Mouse (Mus musculus) ES-Bruce4 (cell line): ENCODE measurements around the gene Trmt1. TPM values are rescaled to one million over a fixed set of nuclear protein-coding genes. Genes with fewer than 3 reads are reported as not detected.

Experiments used
- H3K27ac ChIP-seq: 2 replicates; pipeline ENCODE4 v1.5.1; 2012; ENCODE audit warnings: low read length, inconsistent platforms; ENCODE audit not compliant: insufficient read depth
- H3K27me3 ChIP-seq: 2 replicates; pipeline ENCODE4 v1.6.1; 2012; ENCODE audit warnings: mild to moderate bottlenecking, low read length, inconsistent platforms; ENCODE audit not compliant: control insufficient read depth, poor library complexity, insufficient read depth, severe bottlenecking
- H3K36me3 ChIP-seq: 2 replicates; pipeline ENCODE4 v1.6.1; 2012; ENCODE audit warnings: inconsistent platforms, mild to moderate bottlenecking, low read length, moderate library complexity; ENCODE audit not compliant: control insufficient read depth, poor library complexity, insufficient read depth, severe bottlenecking
- H3K4me1 ChIP-seq: one replicate; pipeline ENCODE4 v1.8.1; 2011; ENCODE audit warnings: low read length; ENCODE audit not compliant: control insufficient read depth, insufficient read depth
- H3K4me3 ChIP-seq: 2 replicates; pipeline ENCODE4 v1.5.1; 2011; ENCODE audit warnings: low read depth, mild to moderate bottlenecking, low read length
- H3K9ac ChIP-seq: 2 replicates; pipeline ENCODE4 v1.6.1; 2012; ENCODE audit warnings: low read depth, mild to moderate bottlenecking, inconsistent platforms; ENCODE audit not compliant: poor library complexity, severe bottlenecking
- H3K9me3 ChIP-seq: replicated peaks from 2 replicates; pipeline ENCODE4 v1.6.1; 2012; ENCODE audit warnings: mild to moderate bottlenecking, low read length, inconsistent platforms; ENCODE audit not compliant: control insufficient read depth, poor library complexity, insufficient read depth, severe bottlenecking
- CTCF ChIP-seq: IDR thresholded peaks from one replicate; pipeline ENCODE4 v1.8.1; 2011; ENCODE audit warnings: low read depth, low read length
- EP300 ChIP-seq: IDR thresholded peaks from 2 replicates; pipeline ENCODE4 v1.6.1; 2011; ENCODE audit warnings: low read depth, low read length; ENCODE audit not compliant: insufficient read depth
- POLR2A ChIP-seq: IDR thresholded peaks from one replicate; pipeline ENCODE4 v1.8.1; 2011; ENCODE audit warnings: low read length; ENCODE audit not compliant: insufficient read depth
- polyA plus RNA-seq: library from polyadenylated mRNA; stranded (reverse); fragments of >200 nt; gene quantifications from 2 replicates; pipeline ENCODE4 v1.2.4, GENCODE M21; 2011; ENCODE audit warnings: low read depth; ENCODE audit not compliant: missing spikeins, insufficient read depth, insufficient read length

The Trmt1 gene
- polyA plus RNA-seq, 1 experiment = 77.6 TPM

DNA sequence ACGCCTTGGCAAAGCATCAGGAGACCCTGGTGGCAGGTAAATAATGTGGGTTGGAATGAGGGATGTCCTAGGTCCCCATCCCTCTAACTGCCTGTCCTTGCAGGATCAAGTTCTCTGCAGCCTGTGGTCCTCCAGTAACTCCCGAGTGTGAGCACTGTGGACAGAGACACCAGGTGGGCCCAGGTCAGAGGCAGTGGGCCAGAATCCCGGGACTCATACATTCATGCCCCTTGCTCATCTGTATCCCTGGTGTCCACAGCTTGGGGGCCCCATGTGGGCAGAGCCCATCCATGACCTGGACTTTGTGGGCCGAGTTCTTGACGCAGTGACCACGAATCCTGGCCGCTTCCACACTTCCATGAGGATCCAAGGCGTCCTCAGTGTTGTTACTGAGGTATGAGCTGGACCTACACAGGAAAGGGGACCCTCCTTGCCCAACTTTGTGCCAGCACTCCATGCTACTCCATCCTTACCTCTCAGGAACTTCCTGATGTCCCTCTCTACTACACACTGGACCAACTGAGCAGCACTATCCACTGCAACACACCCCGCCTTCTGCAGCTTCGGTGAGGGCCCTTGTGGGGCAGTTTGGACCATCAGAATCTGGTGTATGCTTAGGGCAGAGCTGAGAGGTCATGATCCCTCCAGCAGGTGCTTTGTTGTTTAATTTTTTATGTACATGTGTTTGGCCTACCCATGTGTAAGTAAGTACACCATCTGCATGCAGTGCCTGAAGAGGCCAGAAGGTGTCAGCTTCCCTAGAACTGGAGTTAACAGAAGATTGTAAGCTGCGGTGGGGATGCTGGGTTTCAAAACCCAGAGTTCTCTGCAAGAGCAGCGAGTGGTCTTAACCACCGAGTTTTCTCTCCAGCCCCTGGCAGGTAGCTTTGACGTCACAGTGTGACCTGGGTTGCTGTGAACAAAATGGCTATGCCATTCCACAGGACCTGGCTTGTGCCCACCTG lies 11.3 kb downstream of the Trmt1 start:
- no peak for TF ChIP-seq CTCF
- TF ChIP-seq POLR2A = no peak
- TF ChIP-seq EP300 = no peak

DNA sequence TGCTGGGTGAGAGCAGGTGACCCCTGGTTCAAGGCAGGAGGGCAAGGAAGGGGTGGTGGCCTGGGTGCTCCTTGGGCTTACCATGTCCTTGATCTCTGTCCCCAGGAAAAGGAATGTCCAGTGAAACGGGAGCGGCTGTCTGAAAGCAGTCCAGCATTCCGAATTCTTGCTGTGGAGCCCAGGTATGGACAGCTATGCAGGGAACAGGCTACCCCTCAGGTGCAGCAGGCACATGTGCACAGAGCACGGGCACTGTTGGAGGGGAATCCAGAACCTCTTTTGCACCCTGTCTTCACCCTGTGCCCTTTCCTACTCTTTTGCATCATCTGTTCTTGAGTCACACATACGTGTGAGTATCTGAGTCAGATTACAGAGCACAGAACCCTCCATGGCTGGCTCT lies 12.2 kb downstream of the Trmt1 start:
- peaks cover 43% of the 10 kb centered on the region for H3K36me3 ChIP-seq
- H3K4me3 ChIP-seq = no peak overlapping the region
- no peak overlapping the region for H3K27ac ChIP-seq
- no peak for TF ChIP-seq EP300
- TF ChIP-seq CTCF = no peak
- TF ChIP-seq POLR2A = no peak
- H3K9me3 ChIP-seq = no peaks in the 10 kb centered on the region
- no peaks in the 10 kb centered on the region for H3K27me3 ChIP-seq
- no peak overlapping the region for H3K9ac ChIP-seq
- H3K4me1 ChIP-seq = no peaks in the 10 kb centered on the region

More for the DNA sequence above, 11.3 kb downstream of the Trmt1 start:
- no peaks in the 10 kb centered on the region for H3K9me3 ChIP-seq
- H3K4me1 ChIP-seq = no peaks in the 10 kb centered on the region
- no peak overlapping the region for H3K27ac ChIP-seq
- H3K4me3 ChIP-seq = no peak overlapping the region
- H3K27me3 ChIP-seq = no peaks in the 10 kb centered on the region
- H3K9ac ChIP-seq = no peak overlapping the region
- H3K36me3 ChIP-seq = peaks cover 51% of the 10 kb centered on the region

DNA sequence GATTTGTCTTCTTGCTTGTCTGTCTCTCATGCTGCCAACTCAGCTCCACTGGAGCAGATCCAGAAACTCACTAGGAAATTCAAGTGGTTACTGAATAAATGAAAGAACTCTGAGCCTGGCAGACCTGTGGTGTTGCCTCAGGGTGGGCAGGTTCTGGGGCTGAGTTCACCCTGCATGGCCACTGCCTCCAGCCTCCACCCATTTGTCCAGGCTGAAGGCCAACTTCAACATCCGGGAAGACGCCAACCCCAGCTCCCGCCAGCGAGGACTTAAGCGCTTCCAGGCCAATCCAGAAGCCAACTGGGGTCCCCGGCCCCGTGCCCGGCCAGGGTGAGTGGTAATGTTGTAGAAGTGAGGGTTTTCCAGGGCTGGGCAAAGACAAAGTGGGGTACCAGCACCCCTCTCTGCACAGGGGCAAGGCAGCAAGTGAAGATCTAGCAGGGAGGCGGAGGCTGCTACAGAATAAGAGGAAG lies 12.9 kb downstream of the Trmt1 start:
- Histone ChIP-seq H3K9ac (no peak overlapping the region), H3K27me3 (no peaks in the 10 kb centered on the region), H3K36me3 (peaks cover 38% of the 10 kb centered on the region), H3K9me3 (no peaks in the 10 kb centered on the region), H3K27ac (no peak overlapping the region), H3K4me3 (no peak overlapping the region), H3K4me1 (no peaks in the 10 kb centered on the region)
- TF ChIP-seq CTCF (no peak), POLR2A (no peak), EP300 (no peak)

DNA sequence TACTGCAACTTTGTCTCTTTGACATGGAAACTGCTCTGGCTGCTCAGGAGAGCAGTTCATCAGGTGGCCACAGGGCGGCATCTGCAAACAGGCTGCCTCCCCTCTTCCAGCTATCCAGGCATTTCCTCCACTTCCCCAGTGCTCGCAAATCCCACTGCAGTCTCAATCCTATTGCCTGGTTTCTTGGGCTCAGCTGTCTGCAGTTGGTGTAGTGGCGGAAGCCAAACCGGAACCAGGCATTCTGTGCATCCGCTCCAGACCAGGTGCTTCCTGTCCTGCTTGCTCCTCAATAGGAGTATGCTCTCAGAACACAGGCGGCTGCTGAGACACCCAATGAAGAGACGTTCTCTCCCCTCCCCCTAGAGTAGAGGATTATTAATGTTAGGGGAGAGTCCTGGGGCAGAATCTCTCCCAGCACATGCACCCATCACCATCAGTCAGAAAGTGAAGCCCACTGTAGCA lies 13.8 kb downstream of the Trmt1 start:
- TF ChIP-seq CTCF (peak; percentile 83), EP300 (no peak)
- H3K9me3 ChIP-seq = no peaks in the 10 kb centered on the region
- no peak overlapping the region for H3K27ac ChIP-seq
- peaks cover 29% of the 10 kb centered on the region for H3K36me3 ChIP-seq
- no peaks in the 10 kb centered on the region for H3K27me3 ChIP-seq
- H3K9ac ChIP-seq = no peak overlapping the region
- H3K4me3 ChIP-seq = no peak overlapping the region
- H3K4me1 ChIP-seq = no peaks in the 10 kb centered on the region

DNA sequence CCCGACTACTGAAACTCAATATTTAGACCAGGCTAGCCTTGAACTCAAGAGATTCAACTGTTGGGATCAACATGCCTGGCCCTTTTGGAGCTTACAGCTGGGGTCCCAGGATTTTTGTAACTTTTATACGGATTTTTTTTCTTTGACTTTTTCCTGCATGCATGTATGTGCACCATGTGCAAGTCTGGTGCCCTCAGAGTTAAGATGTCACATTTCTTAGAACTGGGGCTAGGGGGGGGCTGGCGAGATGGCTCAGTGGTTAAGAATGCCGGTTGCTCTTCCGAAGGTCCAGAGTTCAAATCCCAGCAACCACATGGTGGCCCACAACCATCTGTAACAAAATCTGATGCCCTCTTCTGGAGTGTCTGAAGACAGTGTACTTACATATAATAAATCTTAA lies 14.4 kb downstream of the Trmt1 start:
- TF ChIP-seq CTCF (no peak), EP300 (no peak), POLR2A (no peak)
- H3K27ac ChIP-seq = no peak overlapping the region
- peaks cover 6% of the 10 kb centered on the region for H3K27me3 ChIP-seq
- H3K36me3 ChIP-seq = peaks cover 26% of the 10 kb centered on the region
- H3K4me1 ChIP-seq = no peaks in the 10 kb centered on the region
- no peak overlapping the region for H3K4me3 ChIP-seq
- no peaks in the 10 kb centered on the region for H3K9me3 ChIP-seq
- no peak overlapping the region for H3K9ac ChIP-seq

DNA sequence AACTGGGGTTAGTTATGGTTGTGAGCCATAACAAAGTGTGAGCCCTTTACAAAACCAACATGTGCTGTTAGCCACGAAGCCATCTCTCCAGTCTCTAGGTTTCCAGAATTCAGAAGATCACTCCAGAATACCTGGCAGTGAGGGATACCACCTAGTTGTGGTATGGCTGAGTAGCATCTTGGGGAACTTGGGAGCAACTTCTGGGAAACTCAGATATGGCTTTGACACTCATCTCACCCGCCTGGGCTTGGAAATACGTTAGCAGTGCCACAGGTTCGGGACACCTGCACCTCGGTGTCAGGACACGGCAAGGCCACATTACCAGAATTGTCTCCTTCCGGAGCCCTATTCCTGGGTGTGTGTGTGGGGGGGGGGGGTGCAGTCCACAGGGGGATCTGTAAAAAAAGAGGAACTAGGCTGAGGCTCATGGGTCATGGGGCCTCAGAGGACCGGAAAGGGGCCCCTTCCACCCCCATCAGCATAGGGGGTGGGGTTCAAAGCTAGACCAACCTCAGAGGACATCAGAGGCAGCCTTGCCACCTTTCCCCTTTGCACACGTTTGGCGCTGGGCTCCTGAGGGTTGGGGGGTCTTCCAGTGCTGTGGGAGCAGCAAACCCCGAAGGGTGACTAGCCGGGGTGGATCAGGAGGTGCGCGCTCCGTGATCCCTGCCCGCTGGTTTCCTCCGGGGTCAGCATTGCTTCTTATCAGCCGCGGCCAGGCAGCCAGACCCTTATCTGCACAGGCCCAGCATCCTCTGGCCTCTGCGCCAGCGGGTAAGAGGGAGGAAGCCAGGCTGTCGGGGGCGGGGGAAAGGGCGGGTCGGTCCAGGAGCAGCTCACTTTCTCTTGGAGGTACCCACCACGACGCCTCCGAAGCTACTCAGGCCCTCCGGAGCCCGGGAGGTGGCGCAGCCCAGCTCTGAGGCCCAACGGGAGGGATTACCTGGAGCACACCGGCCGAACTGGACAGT lies 15.1 kb downstream of the Trmt1 start, which contains the start of gene Lyl1:
TSS of gene Lyl1 (plus strand) at position 517 of the 971 bp plus-strand sequence.
- no peaks in the 10 kb centered on the region for H3K9me3 ChIP-seq
- peaks cover 9% of the 10 kb centered on the region for H3K27me3 ChIP-seq
- no peak within 1 kb of the TSS for H3K27ac ChIP-seq
- TF ChIP-seq POLR2A (no peak), EP300 (no peak), CTCF (no peak)
- peak within 1 kb of the TSS; percentile 15 for H3K4me3 ChIP-seq
- no peaks in the 10 kb centered on the region for H3K4me1 ChIP-seq
- peak within 1 kb of the TSS; percentile 41 for H3K9ac ChIP-seq
- H3K36me3 ChIP-seq = peaks cover 26% of the 10 kb centered on the region
